10 mouse cellular contexts compared by ENCODE assay signal in the genomic region with DNA sequence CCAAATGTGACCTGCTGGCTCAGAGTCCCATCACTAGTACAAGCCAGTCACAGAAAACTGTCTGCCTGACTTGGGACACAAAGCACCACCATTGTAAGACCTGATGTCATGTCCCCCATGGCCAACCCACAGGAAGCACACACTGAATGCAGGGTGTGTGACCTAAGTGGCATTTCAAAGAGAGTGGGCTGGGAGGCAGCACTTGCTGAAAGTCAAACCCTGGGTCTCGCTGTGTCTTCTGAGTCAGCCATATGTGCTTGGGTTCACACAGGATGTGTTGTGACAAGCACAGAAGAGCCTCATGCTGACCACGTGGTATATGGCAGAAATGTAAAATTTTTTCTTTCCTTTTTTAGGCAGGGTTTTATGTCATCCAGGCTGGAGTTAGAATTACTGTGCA. TPM values are rescaled to one million over a fixed set of nuclear protein-coding genes. Genes with fewer than 3 reads are reported as not detected.
DNase-seq lines count a peak whose midpoint lies in the region; ATAC-seq and TF ChIP-seq lines count a peak whose summit lies in the region.
"Had no signal": no experiment of that assay in that cellular context is flagged by ENCODE, and none has a peak within 500 bp of the region (broad histone marks: within the 10 kb centered on the region; RNA-seq: fewer than 3 reads in every experiment).

No protein-coding gene starts in this region.

- H3K36me3 ChIP-seq in forebrain, postnatal 0 days (ENCODE audit: insufficient read depth) = no peaks in the 10 kb centered on the region
- H3K36me3 ChIP-seq in forebrain, embryonic 16.5 days (ENCODE audit: control insufficient read depth, insufficient read depth) = no peaks in the 10 kb centered on the region
- H3K36me3 ChIP-seq in lung, embryonic 16.5 days (ENCODE audit: control insufficient read depth, insufficient read depth, low read length) = no peaks in the 10 kb centered on the region
- no peaks in the 10 kb centered on the region for H3K36me3 ChIP-seq in hindbrain, embryonic 12.5 days

- H3K9ac ChIP-seq in forebrain, postnatal 0 days = no peak overlapping the region
- no peak overlapping the region for H3K9ac ChIP-seq in forebrain, embryonic 16.5 days (replicated peaks; ENCODE audit: low read depth, low read length)
- H3K9ac ChIP-seq in lung, embryonic 16.5 days (ENCODE audit: low read length) = no peak overlapping the region
- H3K9ac ChIP-seq in hindbrain, embryonic 12.5 days = no peak overlapping the region

- H3K27me3 ChIP-seq in forebrain, postnatal 0 days (ENCODE audit: insufficient read depth, low read length) = no peaks in the 10 kb centered on the region
- H3K27me3 ChIP-seq in forebrain, embryonic 16.5 days (replicated peaks; ENCODE audit: control insufficient read depth, insufficient read depth, low read length) = no peaks in the 10 kb centered on the region
- no peaks in the 10 kb centered on the region for H3K27me3 ChIP-seq in lung, embryonic 16.5 days (ENCODE audit: control insufficient read depth, insufficient read depth, low read depth, low read length)
- H3K27me3 ChIP-seq in hindbrain, embryonic 12.5 days = no peaks in the 10 kb centered on the region
- H3K27me3 ChIP-seq in cerebellum, adult 2 months (ENCODE audit: control insufficient read depth, insufficient read depth, low read length) = no peaks in the 10 kb centered on the region

- WGBS in forebrain, postnatal 0 days = 55% methylated on average over 2 of the region's 2 CpGs
- 86% methylated on average over 2 of the region's 2 CpGs for WGBS in forebrain, embryonic 16.5 days
- 65% methylated on average over 2 of the region's 2 CpGs for WGBS in lung, embryonic 16.5 days
- WGBS in hindbrain, embryonic 12.5 days = 72% methylated on average over 2 of the region's 2 CpGs
- WGBS in cerebellum, adult 2 months = 32% methylated on average over 2 of the region's 2 CpGs

- no peak for TF ChIP-seq CTCF in forebrain, postnatal 0 days (IDR thresholded peaks at IDR 0.05; ENCODE audit: low read depth)
- TF ChIP-seq CTCF in cerebellum, adult 2 months (IDR thresholded peaks at IDR 0.05; ENCODE audit: borderline replicate concordance, insufficient read depth, low read depth, low read length) = no peak

- H3K4me3 ChIP-seq in forebrain, postnatal 0 days (ENCODE audit: low read depth, low read length) = no peak overlapping the region
- H3K4me3 ChIP-seq in forebrain, embryonic 16.5 days (replicated peaks; ENCODE audit: low read length) = no peak overlapping the region
- no peak overlapping the region for H3K4me3 ChIP-seq in lung, embryonic 16.5 days (ENCODE audit: low read length)
- no peak overlapping the region for H3K4me3 ChIP-seq in hindbrain, embryonic 12.5 days
- no peak overlapping the region for H3K4me3 ChIP-seq in cerebellum, adult 2 months (replicated peaks; ENCODE audit: insufficient read depth, low read depth, low read length)

- no peak overlapping the region for H3K27ac ChIP-seq in forebrain, postnatal 0 days (ENCODE audit: low read depth, low read length)
- H3K27ac ChIP-seq in forebrain, embryonic 16.5 days (ENCODE audit: low read length) = no peak overlapping the region
- H3K27ac ChIP-seq in lung, embryonic 16.5 days (ENCODE audit: low read length) = peak overlapping the region; percentile 26
- H3K27ac ChIP-seq in hindbrain, embryonic 12.5 days = 0 out of 2 replicates have a peak overlapping the region, but pooled peaks have one; percentile 12
- H3K27ac ChIP-seq in cerebellum, adult 2 months (ENCODE audit: insufficient read depth, low read length) = no peak overlapping the region

- H3K4me2 ChIP-seq in forebrain, postnatal 0 days (ENCODE audit: low read depth) = no peak overlapping the region
- no peak overlapping the region for H3K4me2 ChIP-seq in forebrain, embryonic 16.5 days (ENCODE audit: low read length)
- H3K4me2 ChIP-seq in lung, embryonic 16.5 days (ENCODE audit: low read depth, low read length) = no peak overlapping the region
- H3K4me2 ChIP-seq in hindbrain, embryonic 12.5 days (replicated peaks) = no peak overlapping the region

- no peak for DNase-seq in forebrain, postnatal 0 days
- no peak for DNase-seq in lung, postnatal 14 days
- DNase-seq in natural killer cell, adult 2 months (ENCODE audit: low spot score in 2 of 2) = peak; percentile 86 to 92
- no peak for DNase-seq in cerebellum, adult 2 months
- DNase-seq in cerebellum, adult 8-10 months = no peak
- DNase-seq: cerebellum, postnatal 25 days; layer of hippocampus, postnatal 36 days had no signal

- TF ChIP-seq POLR2A in cerebellum, adult 2 months (IDR thresholded peaks at IDR 0.05; ENCODE audit: borderline replicate concordance, insufficient read depth, low read length) = no peak

- no peaks in the 10 kb centered on the region for H3K4me1 ChIP-seq in forebrain, postnatal 0 days (ENCODE audit: insufficient read depth)
- no peaks in the 10 kb centered on the region for H3K4me1 ChIP-seq in forebrain, embryonic 16.5 days (replicated peaks; ENCODE audit: control insufficient read depth, insufficient read depth, low read length)
- peaks cover 21% of the 10 kb centered on the region for H3K4me1 ChIP-seq in lung, embryonic 16.5 days (replicated peaks; ENCODE audit: control insufficient read depth, insufficient read depth, low read length)
- peaks cover 29% of the 10 kb centered on the region for H3K4me1 ChIP-seq in hindbrain, embryonic 12.5 days
- H3K4me1 ChIP-seq in cerebellum, adult 2 months (ENCODE audit: control insufficient read depth, insufficient read depth, low read length) = peaks cover 20% of the 10 kb centered on the region

- H3K9me3 ChIP-seq in forebrain, postnatal 0 days (ENCODE audit: low read length) = no peaks in the 10 kb centered on the region
- no peaks in the 10 kb centered on the region for H3K9me3 ChIP-seq in forebrain, embryonic 16.5 days (ENCODE audit: control insufficient read depth, low read length)
- H3K9me3 ChIP-seq in lung, embryonic 16.5 days (ENCODE audit: control insufficient read depth, low read length) = no peaks in the 10 kb centered on the region
- H3K9me3 ChIP-seq in hindbrain, embryonic 12.5 days (replicated peaks) = no peaks in the 10 kb centered on the region

- peak; percentile 69 for ATAC-seq in forebrain, postnatal 0 days
- ATAC-seq in forebrain, embryonic 16.5 days = no peak
- no peak for ATAC-seq in lung, embryonic 16.5 days (ENCODE audit: low read depth)
- no peak for ATAC-seq in hindbrain, embryonic 12.5 days (ENCODE audit: low FRiP score)

RNA-seq across cellular contexts. Expression of gene Tpst2, which starts 20.8 kb away (rescaled TPM):
- total RNA-seq in forebrain, postnatal 0 days (2014; rRNA removed) = 43.4 and 45.0 TPM in 2 replicates
- 37.9 and 39.0 TPM in 2 replicates for polyA plus RNA-seq in forebrain, postnatal 0 days (2015; fragmentation: Nextera tagmentation; extraction: Ambion mirVana)
- polyA plus RNA-seq in forebrain, embryonic 16.5 days (2015; fragmentation: Nextera tagmentation; extraction: Ambion mirVana) = 27.9 and 30.2 TPM in 2 replicates
- polyA plus RNA-seq in lung, embryonic 16.5 days (2015; fragmentation: Nextera tagmentation; extraction: Ambion mirVana) = 66.8 and 67.9 TPM in 2 replicates
- polyA plus RNA-seq in hindbrain, embryonic 12.5 days (2016; fragmentation: Nextera tagmentation; extraction: Ambion mirVana) = 31.7 and 35.4 TPM in 2 replicates
- polyA plus RNA-seq in cerebellum, adult 2 months (2012; rRNA removed) = 30.3 and 35.2 TPM in 2 replicates

RNA-seq across cellular contexts. Expression of gene Tfip11, which starts 28.9 kb away (rescaled TPM):
- 15.6 and 20.8 TPM in 2 replicates for total RNA-seq in forebrain, postnatal 0 days (2014; rRNA removed)
- 20.5 and 26.9 TPM in 2 replicates for polyA plus RNA-seq in forebrain, postnatal 0 days (2015; fragmentation: Nextera tagmentation; extraction: Ambion mirVana)
- polyA plus RNA-seq in forebrain, embryonic 16.5 days (2015; fragmentation: Nextera tagmentation; extraction: Ambion mirVana) = 34.7 and 36.7 TPM in 2 replicates
- polyA plus RNA-seq in lung, embryonic 16.5 days (2015; fragmentation: Nextera tagmentation; extraction: Ambion mirVana) = 31.1 TPM in 2 replicates
- 38.1 TPM in 2 replicates for polyA plus RNA-seq in hindbrain, embryonic 12.5 days (2016; fragmentation: Nextera tagmentation; extraction: Ambion mirVana)
- 48.2 and 50.8 TPM in 2 replicates for polyA plus RNA-seq in cerebellum, adult 2 months (2012; rRNA removed)

RNA-seq across cellular contexts. Expression of gene Crybb1, which starts 41.6 kb away (rescaled TPM):
- 5.0 and 6.3 TPM in 2 replicates for total RNA-seq in forebrain, postnatal 0 days (2014; rRNA removed)
- polyA plus RNA-seq in forebrain, postnatal 0 days (2015; fragmentation: Nextera tagmentation; extraction: Ambion mirVana) = 10.4 and 10.8 TPM in 2 replicates
- 4.6 and 5.8 TPM in 2 replicates for polyA plus RNA-seq in forebrain, embryonic 16.5 days (2015; fragmentation: Nextera tagmentation; extraction: Ambion mirVana)
- polyA plus RNA-seq in lung, embryonic 16.5 days (2015; fragmentation: Nextera tagmentation; extraction: Ambion mirVana) = 3.1 and 3.5 TPM in 2 replicates
- 2.0 and 2.3 TPM in 2 replicates for polyA plus RNA-seq in hindbrain, embryonic 12.5 days (2016; fragmentation: Nextera tagmentation; extraction: Ambion mirVana)
- 1.3 and 1.9 TPM in 2 replicates for polyA plus RNA-seq in cerebellum, adult 2 months (2012; rRNA removed)

RNA-seq across cellular contexts. Expression of gene Cryba4, which starts 44.9 kb away (rescaled TPM):
- 2.5 TPM in 1 of 2 replicates, not detected in the other for total RNA-seq in forebrain, postnatal 0 days (2014; rRNA removed)
- 2.4 and 2.6 TPM in 2 replicates for polyA plus RNA-seq in forebrain, postnatal 0 days (2015; fragmentation: Nextera tagmentation; extraction: Ambion mirVana)
- polyA plus RNA-seq in forebrain, embryonic 16.5 days (2015; fragmentation: Nextera tagmentation; extraction: Ambion mirVana) = 0.75 and 1.4 TPM in 2 replicates
- 0.84 and 1.0 TPM in 2 replicates for polyA plus RNA-seq in lung, embryonic 16.5 days (2015; fragmentation: Nextera tagmentation; extraction: Ambion mirVana)
- polyA plus RNA-seq in hindbrain, embryonic 12.5 days (2016; fragmentation: Nextera tagmentation; extraction: Ambion mirVana) = 1.8 and 2.3 TPM in 2 replicates
- 0.51 and 0.52 TPM in 2 replicates for polyA plus RNA-seq in cerebellum, adult 2 months (2012; rRNA removed)

RNA-seq across cellular contexts. Expression of gene Srrd, which starts 45.6 kb away (rescaled TPM):
- 61.5 and 67.9 TPM in 2 replicates for total RNA-seq in forebrain, postnatal 0 days (2014; rRNA removed)
- polyA plus RNA-seq in forebrain, postnatal 0 days (2015; fragmentation: Nextera tagmentation; extraction: Ambion mirVana) = 51.1 and 52.2 TPM in 2 replicates
- polyA plus RNA-seq in forebrain, embryonic 16.5 days (2015; fragmentation: Nextera tagmentation; extraction: Ambion mirVana) = 52.6 and 62.5 TPM in 2 replicates
- polyA plus RNA-seq in lung, embryonic 16.5 days (2015; fragmentation: Nextera tagmentation; extraction: Ambion mirVana) = 34.5 and 36.8 TPM in 2 replicates
- 46.9 and 47.6 TPM in 2 replicates for polyA plus RNA-seq in hindbrain, embryonic 12.5 days (2016; fragmentation: Nextera tagmentation; extraction: Ambion mirVana)
- 56.6 and 61.3 TPM in 2 replicates for polyA plus RNA-seq in cerebellum, adult 2 months (2012; rRNA removed)

Comparison
In these comparisons a context has a peak if more than half of its experiments do, and no peak if none do; other contexts are left out.
1. DNase-seq: peak in natural killer cell, adult 2 months (2 of 2); none in forebrain, postnatal 0 days (single experiment), lung, postnatal 14 days (single experiment), cerebellum, adult 2 months (0 of 2) and cerebellum, adult 8-10 months (single experiment).
2. H3K27ac ChIP-seq: peak in lung, embryonic 16.5 days (single experiment) and hindbrain, embryonic 12.5 days (single experiment); none in forebrain, postnatal 0 days (single experiment), forebrain, embryonic 16.5 days (single experiment) and cerebellum, adult 2 months (single experiment).